8 mouse cellular contexts compared by ENCODE assay signal in genomic region chr15:102074070-102074731, GRCm38 (mm10). TPM values are rescaled to one million over a fixed set of nuclear protein-coding genes. Genes with fewer than 3 reads are reported as not detected.
A peak's percentile ranks its signal among the peaks of the same experiment; 100 is the strongest.
DNase-seq lines count a peak whose midpoint lies in the region; ATAC-seq and TF ChIP-seq lines count a peak whose summit lies in the region.

No protein-coding gene starts in this region.

- H3K36me3 ChIP-seq in forebrain, postnatal 0 days (ENCODE audit: insufficient read depth): no peaks in the 10 kb centered on the region
- H3K36me3 ChIP-seq in hindbrain, embryonic 11.5 days (ENCODE audit: control insufficient read depth, insufficient read depth, low read length): no peaks in the 10 kb centered on the region

- H3K27me3 ChIP-seq in forebrain, postnatal 0 days (ENCODE audit: insufficient read depth, low read length): no peaks in the 10 kb centered on the region
- H3K27me3 ChIP-seq in hindbrain, embryonic 11.5 days (ENCODE audit: control insufficient read depth, insufficient read depth, low read length): no peaks in the 10 kb centered on the region

- H3K27ac ChIP-seq in forebrain, postnatal 0 days (ENCODE audit: low read depth, low read length): peak overlapping the region; percentile 97
- peak overlapping the region; percentile 93 for H3K27ac ChIP-seq in hindbrain, embryonic 11.5 days (ENCODE audit: low read depth, low read length)

- no peaks in the 10 kb centered on the region for H3K9me3 ChIP-seq in forebrain, postnatal 0 days (ENCODE audit: low read length)
- H3K9me3 ChIP-seq in hindbrain, embryonic 11.5 days (ENCODE audit: control insufficient read depth, low read length): no peaks in the 10 kb centered on the region

- H3K4me2 ChIP-seq in forebrain, postnatal 0 days (ENCODE audit: low read depth): peak overlapping the region; percentile 77
- peak overlapping the region; percentile 81 for H3K4me2 ChIP-seq in hindbrain, embryonic 11.5 days (replicated peaks; ENCODE audit: low read depth, low read length)

- peak overlapping the region; percentile 98 for H3K4me3 ChIP-seq in forebrain, postnatal 0 days (ENCODE audit: low read depth, low read length)
- peak overlapping the region; percentile 94 for H3K4me3 ChIP-seq in hindbrain, embryonic 11.5 days (ENCODE audit: low read depth, low read length)

- DNase-seq in NIH3T3 (ENCODE audit: low read depth): peak; percentile 74
- DNase-seq in cerebellum, adult 8-10 months: peak; percentile 64
- peak; percentile 79 for DNase-seq in forebrain, postnatal 0 days
- peak; percentile 72 for DNase-seq in hindbrain, embryonic 11.5 days (ENCODE audit: low spot score)
- peak; percentile 44 to 57 for DNase-seq in layer of hippocampus, postnatal 25 days (ENCODE audit: extremely low spot score in 1 of 2, low spot score in 1 of 2)
- DNase-seq in lung, postnatal 10 days: peak; percentile 74
- DNase-seq in ovary, postnatal 36 days (ENCODE audit: low spot score): peak; percentile 74
- peak; percentile 82 for DNase-seq in thymus, postnatal 4 days

- under 1% methylated on average over 55 of the region's 57 CpGs for WGBS in forebrain, postnatal 0 days
- WGBS in hindbrain, embryonic 11.5 days: under 1% methylated on average over 51 of the region's 57 CpGs

- peak overlapping the region; percentile 93 for H3K9ac ChIP-seq in forebrain, postnatal 0 days
- H3K9ac ChIP-seq in hindbrain, embryonic 11.5 days (ENCODE audit: low read depth, low read length): peak overlapping the region; percentile 95

- TF ChIP-seq CTCF in forebrain, postnatal 0 days (IDR thresholded peaks at IDR 0.05; ENCODE audit: low read depth): no peak

- peaks cover 18% of the 10 kb centered on the region for H3K4me1 ChIP-seq in forebrain, postnatal 0 days (ENCODE audit: insufficient read depth)
- H3K4me1 ChIP-seq in hindbrain, embryonic 11.5 days (replicated peaks; ENCODE audit: control insufficient read depth, insufficient read depth, low read length): peaks cover 4% of the 10 kb centered on the region

- peak; percentile 53 for ATAC-seq in forebrain, postnatal 0 days
- ATAC-seq in hindbrain, embryonic 11.5 days (ENCODE audit: low FRiP score): peak; percentile 55

RNA-seq across cellular contexts. Expression of gene Eif4b, which starts 0.6 kb away (rescaled TPM):
- total RNA-seq in forebrain, postnatal 0 days (2014; rRNA removed): 187 and 194 TPM in 2 replicates
- 69.7 and 72.8 TPM in 2 replicates for polyA plus RNA-seq in forebrain, postnatal 0 days (2015; fragmentation: Nextera tagmentation; extraction: Ambion mirVana)
- polyA plus RNA-seq in hindbrain, embryonic 11.5 days (2014; fragmentation: Nextera tagmentation; extraction: Ambion mirVana): 85.0 and 103 TPM in 2 replicates
- 100 to 1,000 TPM; 182 to 188 TPM for total RNA-seq in layer of hippocampus, postnatal 25 days (2021)

RNA-seq across cellular contexts. Expression of gene Tns2, which starts 26.0 kb away (rescaled TPM):
- 7.0 and 8.4 TPM in 2 replicates for total RNA-seq in forebrain, postnatal 0 days (2014; rRNA removed)
- polyA plus RNA-seq in forebrain, postnatal 0 days (2015; fragmentation: Nextera tagmentation; extraction: Ambion mirVana): 2.8 and 5.0 TPM in 2 replicates
- polyA plus RNA-seq in hindbrain, embryonic 11.5 days (2014; fragmentation: Nextera tagmentation; extraction: Ambion mirVana): 8.0 and 11.8 TPM in 2 replicates
- 10 to 100 TPM; 13.3 to 15.0 TPM for total RNA-seq in layer of hippocampus, postnatal 25 days (2021)

RNA-seq across cellular contexts. Expression of gene Krt18, which starts 46.2 kb away (rescaled TPM):
- 3.4 and 4.3 TPM in 2 replicates for total RNA-seq in forebrain, postnatal 0 days (2014; rRNA removed)
- polyA plus RNA-seq in forebrain, postnatal 0 days (2015; fragmentation: Nextera tagmentation; extraction: Ambion mirVana): 7.0 and 9.5 TPM in 2 replicates
- polyA plus RNA-seq in hindbrain, embryonic 11.5 days (2014; fragmentation: Nextera tagmentation; extraction: Ambion mirVana): 20.5 and 22.7 TPM in 2 replicates
- total RNA-seq in layer of hippocampus, postnatal 25 days (2021): under 1 TPM; 0.17 to 0.26 TPM

Comparison
In these comparisons a context has a peak if more than half of its experiments do, and no peak if none do; other contexts are left out.
1. Peak in every context shown above with its lines: DNase-seq, ATAC-seq, H3K4me3 ChIP-seq and H3K27ac ChIP-seq.